Mouse (Mus musculus) hindlimb bud, embryonic 11.5 days (tissue): ENCODE results near the gene Tmcc1.
"Not testable (repeated sequence)": the region's sequence is repeated elsewhere in the genome, so short reads cannot be mapped to it uniquely, and the experiment has no call there.

Experiments used
- DNase-seq: peaks from one replicate; pipeline ENCODE4 v3.0.0-alpha.2; 2012; ENCODE audit warnings: low read depth, low spot score; ENCODE audit errors: extremely low spot score

Gene Tmcc1

DNA sequence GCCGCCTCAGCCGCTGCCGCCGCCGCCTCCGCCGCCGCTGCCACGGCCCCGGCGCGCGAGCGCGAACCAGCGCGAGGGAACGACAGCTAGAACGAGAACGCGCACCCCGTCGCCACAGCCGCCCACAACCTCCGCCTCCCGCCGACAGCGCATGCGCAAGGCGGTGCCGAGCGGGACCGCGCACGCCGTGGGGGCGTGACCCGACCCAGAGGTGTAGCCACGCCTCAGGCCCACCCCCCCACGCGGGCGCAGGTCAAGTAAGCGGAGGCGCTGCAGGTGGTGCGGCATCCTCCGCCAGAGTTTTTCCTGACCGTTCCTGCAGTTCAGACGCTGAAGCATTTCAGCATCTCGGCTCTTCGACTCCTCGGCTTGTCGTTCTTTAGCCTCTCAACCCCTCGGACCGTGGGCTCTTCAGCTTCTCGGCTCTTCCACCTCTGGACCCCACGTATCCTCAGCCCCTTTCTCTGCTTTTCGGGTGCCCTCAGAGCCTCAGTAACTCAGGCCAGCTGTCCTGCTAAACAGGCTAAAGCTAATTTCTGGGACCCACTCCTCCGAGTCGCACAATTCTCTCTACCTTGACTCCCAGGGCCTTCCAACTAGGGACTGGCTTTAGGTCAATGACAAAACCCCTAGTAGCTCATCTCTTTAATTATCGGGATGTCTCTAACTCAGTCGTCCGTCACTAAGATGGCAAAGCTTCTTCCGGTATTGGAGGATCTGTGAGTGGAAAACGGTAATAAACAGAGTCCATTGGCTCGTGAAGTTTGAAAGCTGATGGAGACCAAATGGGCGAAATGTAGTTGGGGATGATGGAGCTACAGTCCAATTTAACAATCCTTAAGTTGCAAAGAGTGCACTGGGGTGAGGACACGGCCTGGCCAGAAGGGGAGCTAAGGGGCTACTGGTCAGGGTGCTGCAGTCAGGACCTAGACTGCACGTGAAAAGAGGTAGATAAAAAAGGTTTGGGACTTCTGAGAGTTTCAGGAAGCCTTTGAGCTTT is at the start of gene Tmcc1:
Tmcc1 (minus strand) TSS at position 93 of the 1,000 bp plus-strand sequence.
- DNase-seq = peak; percentile 83

DNA sequence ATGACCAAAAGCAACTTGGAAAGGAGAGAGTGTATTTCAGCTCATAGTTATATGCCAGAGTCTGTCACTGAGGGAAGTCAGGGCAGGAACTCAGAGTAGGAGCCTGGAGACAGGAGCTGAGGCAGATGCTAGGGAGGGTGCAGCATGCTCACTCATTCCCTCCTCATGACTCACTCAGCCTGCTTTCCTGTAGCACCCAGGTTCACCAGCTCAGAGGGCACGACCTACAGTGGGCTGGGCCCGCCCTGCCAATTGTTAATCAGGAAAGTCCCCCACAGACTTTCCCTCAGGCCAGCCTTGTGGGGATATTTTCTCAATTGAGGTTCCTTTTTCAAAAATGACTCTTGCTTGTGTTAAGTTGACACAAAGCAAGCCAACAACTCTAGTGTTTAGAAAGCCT is 47.1 kb upstream of the Tmcc1 start:
- DNase-seq = no peak

DNA sequence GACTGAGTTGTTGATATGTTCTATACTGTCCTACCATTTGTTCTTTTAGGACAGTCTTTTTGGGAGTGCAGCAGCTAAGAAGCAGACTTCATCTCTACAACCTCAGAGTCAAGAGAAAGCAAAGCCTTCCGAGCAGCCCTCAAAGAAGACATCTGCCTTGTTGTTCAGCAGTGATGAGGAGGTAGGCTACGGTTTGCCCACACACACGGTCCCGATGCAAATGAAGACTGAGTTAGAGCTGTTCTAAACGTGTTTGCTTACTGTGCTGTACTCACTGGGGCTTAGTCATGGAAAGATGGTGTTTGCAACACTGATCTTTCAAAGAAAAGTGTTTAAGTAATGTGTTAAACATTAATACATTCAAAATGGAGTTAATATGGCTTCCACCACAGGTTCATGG is 44.8 kb upstream of the Tmcc1 start:
- no peak for DNase-seq

- no peak for DNase-seq
Observed at GRCm38 (mm10) chr6:116235336-116235735, 42.0 kb upstream of the Tmcc1 start.

DNA sequence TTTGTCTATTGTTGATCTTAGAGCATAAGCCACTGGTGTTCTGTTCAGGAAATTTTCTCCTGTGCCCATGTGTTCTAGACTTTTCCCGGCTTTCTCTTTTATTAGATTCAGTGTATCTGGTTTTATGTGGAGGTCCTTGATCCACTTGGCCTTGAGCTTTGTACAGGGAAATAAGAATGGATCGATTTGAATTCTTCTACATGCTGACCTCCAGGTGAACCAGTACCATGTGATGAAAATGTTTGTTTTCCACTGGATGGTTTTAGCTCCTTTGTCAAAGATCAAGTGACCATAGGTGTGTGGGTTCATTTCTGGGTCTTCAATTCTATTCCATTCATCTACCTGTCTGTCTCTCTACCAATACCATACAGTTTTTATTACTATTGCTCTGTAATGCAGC is 41.5 kb upstream of the Tmcc1 start:
- not testable (repeated sequence) for DNase-seq

DNA sequence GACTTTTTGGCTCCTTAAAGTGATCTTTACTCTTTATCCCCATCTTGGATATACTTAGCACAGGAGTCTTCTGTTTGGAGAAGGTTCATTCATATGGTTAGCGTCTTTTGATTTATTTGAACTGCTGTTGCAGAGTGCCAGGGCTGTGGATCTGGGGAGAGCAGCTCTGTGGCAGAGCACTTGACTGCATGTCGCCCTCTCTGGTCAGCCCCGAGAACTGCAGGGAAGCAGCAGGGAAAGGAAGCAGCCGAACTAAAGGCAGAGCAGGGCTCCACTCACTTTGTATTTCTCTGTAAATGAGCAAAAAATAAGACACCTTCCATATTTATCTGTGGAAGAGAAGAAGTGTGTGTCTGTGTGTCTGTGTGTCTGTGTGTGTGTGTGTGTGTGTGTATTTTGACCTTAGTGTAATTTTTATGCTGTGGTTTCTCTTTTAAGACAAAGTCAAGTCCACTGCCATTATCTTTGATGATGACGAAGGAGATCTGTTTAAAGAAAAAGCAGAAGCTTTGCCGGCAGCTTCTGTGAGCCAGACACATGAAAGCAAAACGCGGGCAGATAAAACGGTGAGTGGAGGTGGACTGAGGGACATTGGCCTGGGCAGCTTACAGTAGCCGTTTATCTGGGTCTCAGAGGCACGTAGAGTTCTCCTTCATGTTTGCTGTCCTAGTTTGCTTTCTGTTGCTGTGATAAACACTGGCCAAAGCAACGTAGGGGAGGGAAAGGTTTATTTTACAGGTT is 35.7 kb upstream of the Tmcc1 start:
- DNase-seq = no peak

DNA sequence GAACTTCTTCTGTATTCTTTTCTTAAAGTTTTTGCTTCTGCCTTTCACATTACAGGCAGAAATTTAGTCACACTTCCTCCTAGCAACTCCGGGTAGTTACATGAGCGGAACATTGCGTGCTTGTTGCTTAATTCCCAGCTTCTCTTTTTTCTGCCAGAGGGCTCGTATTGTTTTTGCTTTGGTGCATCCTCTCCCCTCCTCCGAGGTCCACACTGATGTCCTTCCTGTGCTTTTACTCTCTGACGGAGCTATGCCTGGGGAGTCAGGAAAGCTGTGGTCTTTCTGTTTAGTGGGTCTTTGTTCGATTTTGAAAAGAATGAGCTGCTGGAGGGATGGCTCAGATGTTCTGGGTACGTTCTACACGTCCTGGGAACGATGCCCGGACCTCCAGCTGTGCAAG is 34.5 kb upstream of the Tmcc1 start:
- DNase-seq = no peak

DNA sequence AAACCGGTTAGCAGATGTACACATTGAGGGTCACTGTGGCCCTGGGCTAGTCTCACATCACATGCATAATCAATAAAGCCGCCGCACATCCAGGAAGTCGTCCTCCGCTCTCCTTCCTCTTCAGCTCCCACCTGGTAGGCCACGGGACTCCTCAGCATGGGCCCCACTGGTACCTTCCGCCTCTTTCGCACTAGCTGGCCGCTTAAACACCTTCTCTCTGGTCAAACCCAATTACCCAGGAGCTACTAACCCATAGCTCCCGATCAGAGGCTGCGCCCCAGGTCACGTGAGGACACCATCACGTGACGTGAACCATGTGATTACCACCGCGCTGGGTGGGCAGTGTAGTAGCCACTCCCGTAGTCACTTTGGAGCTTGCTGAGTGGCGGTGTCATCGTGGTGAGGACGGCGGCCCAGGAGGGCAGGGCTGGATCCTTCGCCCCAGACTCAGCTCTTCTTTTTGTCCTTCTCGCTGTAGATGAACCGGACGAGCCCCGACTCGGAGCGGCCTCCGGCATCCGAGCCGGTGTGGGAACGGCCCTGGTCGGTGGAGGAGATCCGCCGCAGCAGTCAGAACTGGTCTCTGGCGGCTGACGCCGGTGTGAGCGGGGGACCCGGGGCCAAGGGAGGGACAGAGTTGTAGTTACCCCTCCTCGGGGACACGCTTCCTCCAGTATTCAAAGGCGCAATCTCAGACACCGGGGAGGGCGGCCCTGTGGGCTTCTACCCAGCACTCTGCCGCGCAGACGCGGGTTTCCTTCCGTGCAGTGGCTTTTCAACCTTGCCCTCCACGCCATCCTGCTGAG is 14.6 kb upstream of the Tmcc1 start, which contains the start of gene Washc2:
Washc2 (plus strand) TSS at position 310 of the 806 bp plus-strand sequence.
- peak; percentile 95 for DNase-seq

DNA sequence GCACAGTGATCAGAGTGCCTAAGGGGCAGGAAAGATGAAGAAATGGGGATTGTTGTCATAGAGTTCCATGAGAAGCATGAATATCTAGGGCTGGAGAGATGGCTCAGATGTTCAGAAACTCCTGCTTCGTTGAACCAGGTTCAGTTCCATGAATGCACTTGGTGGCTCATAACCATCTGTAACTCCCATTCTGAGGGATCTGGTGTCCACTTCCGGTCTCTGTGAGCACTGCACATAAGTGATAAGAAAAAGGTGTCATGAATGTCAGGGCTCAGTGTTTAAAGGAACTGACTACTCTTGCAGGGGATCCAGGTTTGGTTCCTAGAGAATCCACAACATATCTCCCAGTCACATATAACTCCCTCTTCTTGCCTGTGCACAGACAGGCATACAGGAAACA is 6.4 kb upstream of the Tmcc1 start:
- no peak for DNase-seq

DNA sequence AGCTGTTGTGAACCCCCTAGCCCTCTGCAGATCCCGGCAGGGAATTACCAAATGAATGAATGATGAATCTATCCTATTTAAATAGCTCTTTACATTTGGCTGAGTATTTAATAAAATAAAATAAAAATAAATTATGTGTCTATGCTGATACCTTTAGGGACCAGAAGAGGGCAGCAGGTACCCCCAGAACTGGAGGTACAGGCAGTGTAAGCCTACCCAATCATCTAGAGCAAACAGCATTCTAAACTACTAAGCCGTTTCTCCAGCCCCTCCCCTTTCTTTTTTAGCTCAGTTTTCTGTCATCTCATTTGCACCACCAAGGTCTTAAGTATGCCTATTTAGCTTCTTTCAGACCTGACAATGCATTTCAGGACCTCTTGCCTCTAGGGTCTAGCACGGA is 4.9 kb upstream of the Tmcc1 start:
- DNase-seq = no peak

GRCm38 (mm10) chr6:116195811-116196210 is 2.5 kb upstream of the Tmcc1 start:
- no peak for DNase-seq

DNA sequence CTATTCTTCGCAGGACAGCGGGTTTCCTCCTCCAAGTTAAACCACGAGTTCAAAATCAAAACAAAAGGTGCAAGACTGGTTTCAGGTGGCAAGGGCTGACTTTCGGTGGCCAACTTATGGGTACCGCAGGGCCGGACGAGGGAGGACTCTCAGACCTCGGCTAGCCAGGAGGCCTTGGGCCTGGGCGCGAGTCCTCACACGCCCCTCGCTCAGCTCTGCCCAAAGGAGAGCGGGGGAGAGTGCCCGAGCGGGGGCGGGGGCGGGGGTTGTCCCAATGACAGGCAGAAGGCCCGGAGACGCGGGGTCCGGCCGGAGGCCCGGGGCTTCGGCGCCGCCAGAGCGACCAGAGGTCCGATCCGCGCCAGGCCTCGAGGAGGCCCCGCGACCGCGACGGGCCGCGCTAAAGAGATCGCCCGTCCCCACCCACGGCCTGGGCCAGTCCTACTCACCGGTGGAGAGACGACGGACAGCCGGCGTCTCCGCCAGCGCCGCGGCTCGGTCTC is 426 bp downstream of the Tmcc1 start:
- DNase-seq = no peak

GRCm38 (mm10) chr6:116189417-116189816 is 3.9 kb downstream of the Tmcc1 start:
- DNase-seq = no peak

DNA sequence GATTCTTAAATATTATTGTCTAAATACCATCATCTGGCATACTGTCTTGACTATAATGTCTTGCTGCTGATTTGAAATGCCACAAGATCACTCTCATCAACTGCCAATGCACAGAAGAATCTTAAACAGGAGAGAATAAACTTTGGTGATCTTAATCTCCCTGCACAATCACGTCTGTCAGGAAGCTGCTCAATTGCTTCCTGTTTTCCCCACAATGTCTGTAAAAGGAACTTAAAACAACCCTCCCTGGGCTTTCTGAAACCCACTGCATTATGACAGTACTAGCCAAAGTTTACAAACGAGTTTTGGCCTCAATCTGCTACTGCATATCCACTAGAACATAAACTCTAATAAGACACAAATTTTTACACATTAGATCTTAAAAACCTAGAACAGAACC is 6.8 kb downstream of the Tmcc1 start:
- no peak for DNase-seq

DNA sequence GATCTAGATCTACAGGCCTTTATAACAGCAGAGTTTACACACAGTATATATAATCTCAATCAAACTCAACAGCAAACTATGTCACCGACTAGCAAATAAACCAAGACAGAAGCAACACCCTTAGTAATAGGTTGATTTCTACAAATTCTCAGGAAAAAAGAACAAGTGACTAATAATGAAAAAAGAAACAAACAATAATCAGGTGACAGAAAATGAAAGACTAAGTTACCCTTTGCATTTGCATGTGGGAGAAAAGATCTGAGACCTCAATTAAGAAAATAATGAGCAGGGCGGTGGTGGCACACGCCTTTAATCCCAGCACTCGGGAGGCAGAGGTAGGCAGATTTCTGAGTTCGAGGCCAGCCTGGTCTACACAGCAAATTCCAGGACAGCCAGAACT is 9.8 kb downstream of the Tmcc1 start:
- DNase-seq = no peak

GRCm38 (mm10) chr6:116180731-116181130 is 12.6 kb downstream of the Tmcc1 start:
- DNase-seq = no peak

GRCm38 (mm10) chr6:116178376-116178775 is 14.9 kb downstream of the Tmcc1 start:
- DNase-seq = no peak

DNA sequence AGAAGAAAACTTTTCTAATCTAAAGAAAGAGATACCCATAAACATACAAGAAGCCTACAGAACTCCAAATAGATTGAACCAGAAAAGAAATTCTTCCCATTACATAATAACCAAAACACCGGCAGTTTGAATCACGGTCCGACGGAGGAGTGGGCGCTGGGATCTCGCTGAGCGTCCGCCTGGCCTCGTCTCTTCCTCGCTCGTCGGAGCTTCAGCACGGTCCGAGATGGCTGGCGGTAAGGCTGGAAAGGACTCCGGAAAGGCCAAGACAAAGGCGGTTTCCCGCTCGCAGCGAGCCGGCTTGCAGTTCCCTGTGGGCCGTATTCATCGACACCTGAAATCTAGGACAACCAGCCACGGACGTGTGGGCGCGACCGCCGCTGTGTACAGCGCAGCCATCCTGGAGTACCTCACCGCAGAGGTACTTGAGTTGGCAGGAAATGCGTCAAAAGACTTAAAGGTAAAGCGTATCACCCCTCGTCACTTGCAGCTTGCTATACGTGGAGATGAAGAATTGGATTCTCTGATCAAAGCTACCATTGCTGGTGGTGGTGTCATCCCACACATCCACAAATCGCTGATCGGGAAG is 19.7 kb downstream of the Tmcc1 start:
- DNase-seq = not testable (repeated sequence)

DNA sequence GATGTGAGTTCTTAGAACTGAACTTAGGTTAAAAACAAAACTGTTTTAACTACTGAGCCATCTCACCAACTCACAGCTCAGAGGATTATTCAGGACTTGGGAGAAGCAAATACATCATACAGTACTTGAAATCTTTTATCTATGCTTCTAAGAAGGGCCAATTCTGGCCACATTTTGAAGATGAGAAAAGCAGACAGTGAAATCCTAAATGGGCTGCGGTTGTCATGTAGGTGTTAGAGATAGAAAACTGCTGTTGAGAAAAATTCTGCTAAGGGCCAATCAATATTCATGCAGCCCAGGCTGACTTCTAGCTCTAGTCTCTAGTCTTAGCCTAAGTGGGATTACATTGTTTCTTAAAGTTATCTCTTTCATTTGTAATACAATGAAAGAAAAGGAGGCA is 26.9 kb downstream of the Tmcc1 start:
- no peak for DNase-seq

DNA sequence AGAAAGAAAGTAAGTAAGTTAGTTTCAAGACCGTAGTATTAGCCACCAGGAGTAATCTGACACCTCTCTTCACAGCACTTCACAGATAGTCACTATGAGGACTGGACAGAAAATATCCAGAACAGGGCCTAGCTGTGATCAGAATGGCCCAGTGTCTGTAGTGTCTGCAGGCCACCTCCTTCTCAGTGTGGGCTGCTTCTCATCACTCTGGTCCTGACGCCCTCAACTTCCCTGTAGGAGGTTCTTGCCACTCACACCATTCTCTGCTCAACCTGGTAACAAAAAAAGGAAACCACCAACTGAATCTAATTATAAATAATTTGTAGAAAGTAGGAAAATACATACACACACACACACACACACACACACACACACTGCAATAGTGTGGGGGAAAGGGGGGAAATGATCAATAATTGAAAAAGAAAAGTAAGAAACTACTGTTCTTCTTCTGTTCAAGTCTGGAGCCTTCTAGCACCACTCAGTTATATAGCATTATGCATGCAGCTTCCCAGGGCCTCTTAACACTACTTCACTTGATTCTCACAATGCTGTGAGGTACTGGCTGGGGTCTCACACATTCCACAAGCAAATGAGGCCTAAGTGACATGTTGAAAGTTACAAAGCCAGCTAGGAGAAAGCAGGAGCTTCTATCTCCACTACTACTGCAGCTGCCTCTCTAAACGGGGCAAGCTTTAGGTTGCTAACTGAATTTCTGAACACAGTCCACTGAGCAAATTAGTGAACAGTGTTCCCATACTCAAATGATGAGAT is 38.2 kb downstream of the Tmcc1 start:
- no peak for DNase-seq
